Mouse (Mus musculus) heart, postnatal 4 days (tissue): ENCODE measurements around the gene Rhoj. TPM values are rescaled to one million over a fixed set of nuclear protein-coding genes. Genes with fewer than 3 reads are reported as not detected.

Experiments used
- DNase-seq: peaks from one replicate; pipeline ENCODE4 v3.0.0; 2021
- total RNA-seq, 2 experiments: library from RNA; stranded (reverse); gene quantifications; 2 replicates each; pipeline ENCODE4 v1.2.3; 2021

Gene Rhoj
- total RNA-seq, 2 experiments from 2014 or later = 42.7 to 43.7 TPM

- no peak for DNase-seq
These were observed 43.7 kb downstream of the Rhoj start for GRCm38 (mm10) chr12:75351846-75352245.

- DNase-seq = peak; percentile 65
These were observed 44.3 kb downstream of the Rhoj start for GRCm38 (mm10) chr12:75352410-75352809.

- no peak for DNase-seq
These were observed 46.2 kb downstream of the Rhoj start for GRCm38 (mm10) chr12:75354354-75354753.

GRCm38 (mm10) chr12:75357781-75358180 is 49.7 kb downstream of the Rhoj start:
- no peak for DNase-seq

- DNase-seq = peak; percentile 74
These were observed 50.6 kb downstream of the Rhoj start for GRCm38 (mm10) chr12:75358714-75359113.

- DNase-seq = no peak
These were observed 51.4 kb downstream of the Rhoj start for GRCm38 (mm10) chr12:75359500-75359899.

GRCm38 (mm10) chr12:75359921-75360482 is 51.9 kb downstream of the Rhoj start:
- DNase-seq = no peak

GRCm38 (mm10) chr12:75362456-75362855 is 54.3 kb downstream of the Rhoj start:
- no peak for DNase-seq

GRCm38 (mm10) chr12:75364416-75364815 is 56.3 kb downstream of the Rhoj start:
- DNase-seq = no peak

GRCm38 (mm10) chr12:75365621-75366124 is 57.6 kb downstream of the Rhoj start:
- DNase-seq = no peak

- no peak for DNase-seq
These were observed 59.2 kb downstream of the Rhoj start for GRCm38 (mm10) chr12:75367371-75367770.

GRCm38 (mm10) chr12:75368527-75368926 is 60.4 kb downstream of the Rhoj start:
- DNase-seq = peak; percentile 30

GRCm38 (mm10) chr12:75369418-75369851 is 61.3 kb downstream of the Rhoj start:
- peak; percentile 37 for DNase-seq

- no peak for DNase-seq
These were observed 66.3 kb downstream of the Rhoj start for GRCm38 (mm10) chr12:75374437-75374836.

GRCm38 (mm10) chr12:75375060-75375459 is 66.9 kb downstream of the Rhoj start:
- no peak for DNase-seq

- no peak for DNase-seq
These were observed 68.0 kb downstream of the Rhoj start for GRCm38 (mm10) chr12:75376126-75376525.

- no peak for DNase-seq
These were observed 78.6 kb downstream of the Rhoj start for GRCm38 (mm10) chr12:75386731-75387130.

- DNase-seq = peak; percentile 14
These were observed 79.0 kb downstream of the Rhoj start for GRCm38 (mm10) chr12:75387156-75387555.

GRCm38 (mm10) chr12:75387846-75388245 is 79.7 kb downstream of the Rhoj start:
- no peak for DNase-seq

GRCm38 (mm10) chr12:75388521-75388920 is 80.4 kb downstream of the Rhoj start:
- DNase-seq = no peak

- peak; percentile 47 for DNase-seq
These were observed 81.4 kb downstream of the Rhoj start for GRCm38 (mm10) chr12:75389308-75390135.

GRCm38 (mm10) chr12:75391526-75391925 is 83.4 kb downstream of the Rhoj start:
- DNase-seq = no peak

GRCm38 (mm10) chr12:75394011-75394773 is 86.1 kb downstream of the Rhoj start:
- DNase-seq = no peak
